ENCODE assay signal across 8 mouse cellular contexts in genomic region chr19:47330743-47331227, GRCm38 (mm10).
DNase-seq lines count a peak whose midpoint lies in the region; ATAC-seq and TF ChIP-seq lines count a peak whose summit lies in the region.

No protein-coding gene starts in this region.

- peak overlapping the region; percentile 69 for H3K27ac ChIP-seq in heart, embryonic 11.5 days (ENCODE audit: low read depth, low read length)
- H3K27ac ChIP-seq in kidney, postnatal 0 days = peak overlapping the region; percentile 65; the same call in 1 of the 2 replicates

- no peaks in the 10 kb centered on the region for H3K36me3 ChIP-seq in heart, embryonic 11.5 days (ENCODE audit: control insufficient read depth, insufficient read depth, low read length)
- no peaks in the 10 kb centered on the region for H3K36me3 ChIP-seq in kidney, postnatal 0 days (ENCODE audit: insufficient read depth, low read length)

- H3K9ac ChIP-seq in heart, embryonic 11.5 days (ENCODE audit: low read depth, low read length) = peak overlapping the region; percentile 47; the same call in 1 of the 2 replicates
- H3K9ac ChIP-seq in kidney, postnatal 0 days (ENCODE audit: low read depth, low read length) = no peak overlapping the region

- no peaks in the 10 kb centered on the region for H3K9me3 ChIP-seq in heart, embryonic 11.5 days (replicated peaks; ENCODE audit: control insufficient read depth, low read length)
- no peaks in the 10 kb centered on the region for H3K9me3 ChIP-seq in kidney, postnatal 0 days (replicated peaks; ENCODE audit: low read length)

- no peaks in the 10 kb centered on the region for H3K27me3 ChIP-seq in heart, embryonic 11.5 days (ENCODE audit: control insufficient read depth, insufficient read depth, low read length)
- H3K27me3 ChIP-seq in kidney, postnatal 0 days (ENCODE audit: insufficient read depth, low read length) = no peaks in the 10 kb centered on the region

- peak; percentile 50; the same call in 1 of the 2 replicates for ATAC-seq in heart, embryonic 11.5 days (replicated peaks; ENCODE audit: insufficient number of reproducible peaks, low FRiP score, low TSS enrichment)
- ATAC-seq in kidney, postnatal 0 days (replicated peaks; ENCODE audit: low FRiP score, low read depth) = peak; percentile 73
- peak; percentile 48 for ATAC-seq in megakaryocyte-erythroid progenitor cell, adult 5-6 weeks (replicated peaks; ENCODE audit: low FRiP score, low TSS enrichment, poor library complexity, severe bottlenecking)

- H3K4me3 ChIP-seq in heart, embryonic 11.5 days (ENCODE audit: low read depth, low read length) = no peak overlapping the region
- no peak overlapping the region for H3K4me3 ChIP-seq in kidney, postnatal 0 days (replicated peaks; ENCODE audit: low read depth, low read length)

- peak overlapping the region; percentile 49 for H3K4me2 ChIP-seq in heart, embryonic 11.5 days
- peak overlapping the region; percentile 26 for H3K4me2 ChIP-seq in kidney, postnatal 0 days (ENCODE audit: low read length)

- H3K4me1 ChIP-seq in heart, embryonic 11.5 days (ENCODE audit: control insufficient read depth, insufficient read depth, low read length) = peaks cover 48% of the 10 kb centered on the region
- peaks cover 34% of the 10 kb centered on the region for H3K4me1 ChIP-seq in kidney, postnatal 0 days (replicated peaks; ENCODE audit: insufficient read depth, low read length)

- peak; percentile 88 for DNase-seq in CD4-positive, CD25-positive, alpha-beta regulatory T cell, adult 2 months (ENCODE audit: low read depth, low spot score)
- DNase-seq in c-Kit-positive CD71-positive TER-119-negative erythroid progenitor cells, embryonic 14.5 days (ENCODE audit: low read depth) = peak; percentile 25
- DNase-seq in kidney, postnatal 0 days (ENCODE audit: low spot score) = peak; percentile 80
- DNase-seq in thymus, adult 18-20 months = peak; percentile 42 to 55
- no peak for DNase-seq in layer of hippocampus, adult 18-20 months (ENCODE audit: low spot score in 2 of 2)
- no peak for DNase-seq in left cerebral cortex, adult 9 months (ENCODE audit: low spot score in 2 of 2)

- TF ChIP-seq CTCF in kidney, postnatal 0 days (IDR thresholded peaks at IDR 0.05; ENCODE audit: low read depth) = no peak

- WGBS in heart, embryonic 11.5 days (ENCODE audit: insufficient replicate concordance) = 9% methylated on average over 10 of the region's 10 CpGs
- 9% methylated on average over 10 of the region's 10 CpGs for WGBS in kidney, postnatal 0 days

Comparison
In these comparisons a context has a peak if more than half of its experiments do, and no peak if none do; other contexts are left out.
1. DNase-seq: peak in CD4-positive, CD25-positive, alpha-beta regulatory T cell, adult 2 months (single experiment), c-Kit-positive CD71-positive TER-119-negative erythroid progenitor cells, embryonic 14.5 days (single experiment), kidney, postnatal 0 days (single experiment) and thymus, adult 18-20 months (2 of 2); none in layer of hippocampus, adult 18-20 months (0 of 2) and left cerebral cortex, adult 9 months (0 of 2).
2. Peak in every context shown above with its lines, with median percentiles within 50 percentile points of each other: ATAC-seq.